Mouse (Mus musculus) thymus, postnatal 25 days (tissue): ENCODE data around the gene Zranb3.
A peak's percentile ranks its signal among the peaks of the same experiment; 100 is the strongest.
"Not testable (repeated sequence)": the region's sequence is repeated elsewhere in the genome, so short reads cannot be mapped to it uniquely, and the experiment has no call there.

Experiments used
- DNase-seq: peaks from one replicate; pipeline ENCODE4 v3.0.0; 2022

Gene Zranb3

DNA sequence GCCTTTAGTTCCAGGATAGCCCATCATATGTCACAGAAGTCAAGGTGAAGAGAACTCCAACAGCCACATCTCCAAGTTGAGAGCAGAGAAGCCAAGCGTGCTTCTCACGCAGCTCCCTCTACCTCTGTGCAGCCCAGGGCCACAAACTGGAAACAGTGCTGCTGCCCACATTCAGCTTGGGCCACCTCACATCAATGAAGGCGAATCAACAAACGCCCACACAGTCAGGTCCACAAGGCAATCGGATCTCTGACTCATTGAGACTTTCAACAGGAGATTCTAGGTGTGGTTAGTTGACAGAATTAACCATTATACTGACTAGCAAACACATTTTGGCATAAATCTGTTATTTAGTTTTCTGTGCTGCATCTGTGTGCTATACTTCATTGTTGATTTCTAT is 44.2 kb downstream of the Zranb3 start:
- no peak for DNase-seq

DNA sequence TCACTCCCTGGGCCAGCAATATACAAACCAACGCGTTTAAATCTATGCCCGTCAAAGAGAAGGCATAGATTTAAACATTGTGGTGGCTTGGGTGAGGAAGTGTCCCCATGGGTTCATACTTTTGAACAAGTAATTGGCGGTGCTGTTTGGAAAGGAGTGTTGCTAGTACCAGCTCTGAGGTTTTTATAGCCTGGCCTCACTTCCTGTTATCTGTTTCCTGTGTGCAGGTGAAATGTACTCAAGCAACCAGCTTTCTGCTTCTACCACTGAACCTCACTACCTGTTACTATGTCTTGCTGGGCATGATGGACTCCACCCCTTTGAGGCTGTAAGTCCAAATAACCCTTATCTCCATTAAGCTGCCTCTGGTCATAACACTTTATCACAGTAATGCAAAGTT is 45.6 kb downstream of the Zranb3 start:
- no peak for DNase-seq

DNA sequence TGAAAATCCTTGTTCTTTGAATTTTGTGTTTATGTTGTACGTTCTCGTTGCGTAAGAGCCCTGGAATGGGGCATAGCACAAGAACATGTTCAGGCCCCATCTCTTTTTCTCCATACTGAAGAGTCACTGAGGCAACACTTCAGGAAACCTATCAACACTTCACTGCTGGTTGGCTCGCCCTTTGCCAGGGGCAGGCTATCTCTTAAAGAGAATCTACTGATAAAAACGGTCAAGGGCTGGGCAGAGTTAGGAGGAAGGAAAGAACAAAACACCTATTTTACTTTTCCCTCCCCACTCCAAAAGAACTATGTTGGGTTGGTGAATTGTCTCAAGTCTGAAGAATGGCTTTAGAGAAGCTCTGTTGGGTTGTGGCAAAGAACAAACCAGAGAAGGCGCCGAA is 55.9 kb downstream of the Zranb3 start:
- DNase-seq: no peak

DNA sequence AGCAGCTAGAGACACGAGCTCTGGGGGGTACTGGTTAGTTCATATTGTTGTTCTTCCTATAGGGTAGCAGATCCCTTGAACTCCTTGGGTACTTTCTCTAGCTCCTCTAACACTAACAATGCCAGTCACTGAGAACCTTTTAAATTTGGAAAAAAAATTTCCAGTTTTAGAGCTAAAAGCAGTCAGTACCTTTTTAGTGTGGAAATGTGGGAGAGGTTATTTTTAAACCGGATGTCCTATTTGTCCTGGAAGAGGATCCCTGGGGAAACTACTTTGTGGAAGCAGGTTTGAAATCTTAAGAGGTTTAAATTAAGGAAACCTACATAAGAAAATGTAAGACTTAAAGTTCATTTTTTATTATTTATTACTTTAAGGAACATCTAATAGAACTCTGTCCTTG is 56.4 kb downstream of the Zranb3 start:
- DNase-seq: no peak

DNA sequence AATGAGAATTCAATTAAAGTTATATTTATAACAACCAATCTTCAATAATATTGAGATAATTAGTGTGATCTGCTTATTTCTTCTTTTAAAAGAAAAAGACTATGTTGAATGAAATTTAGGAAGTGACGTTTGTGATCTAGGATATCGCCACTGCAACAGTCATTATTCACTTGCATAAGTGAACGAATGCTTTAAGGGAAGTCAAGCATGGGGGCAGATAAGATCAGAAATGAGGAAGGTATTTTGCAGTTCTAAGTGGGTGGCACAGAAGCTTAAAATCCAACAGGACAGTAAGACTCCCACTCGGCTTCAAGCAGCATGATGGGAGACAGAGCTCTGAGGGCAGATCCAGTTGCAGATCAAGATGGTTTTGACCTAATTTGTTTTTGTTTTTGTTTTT is 58.7 kb downstream of the Zranb3 start:
- DNase-seq: no peak

DNA sequence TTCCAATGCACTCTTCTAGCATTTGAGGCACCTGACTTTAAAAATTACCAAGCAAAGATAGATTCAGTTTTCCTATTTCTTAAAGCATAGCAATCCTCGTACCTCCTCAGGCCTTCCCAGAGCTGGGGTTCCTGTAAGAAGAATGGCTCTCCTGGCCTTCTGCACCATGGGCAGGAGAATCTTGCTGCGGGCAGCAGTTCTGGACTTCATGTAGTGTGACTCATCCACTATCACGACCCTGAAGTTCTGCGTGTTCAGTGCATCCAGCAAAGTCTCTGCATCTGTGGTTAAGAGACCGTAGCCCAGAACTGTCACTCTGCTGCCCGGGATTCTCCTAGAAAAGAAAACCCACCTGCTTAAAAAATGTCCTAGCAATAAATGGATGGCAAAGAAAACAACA is 66.6 kb downstream of the Zranb3 start:
- DNase-seq: no peak

DNA sequence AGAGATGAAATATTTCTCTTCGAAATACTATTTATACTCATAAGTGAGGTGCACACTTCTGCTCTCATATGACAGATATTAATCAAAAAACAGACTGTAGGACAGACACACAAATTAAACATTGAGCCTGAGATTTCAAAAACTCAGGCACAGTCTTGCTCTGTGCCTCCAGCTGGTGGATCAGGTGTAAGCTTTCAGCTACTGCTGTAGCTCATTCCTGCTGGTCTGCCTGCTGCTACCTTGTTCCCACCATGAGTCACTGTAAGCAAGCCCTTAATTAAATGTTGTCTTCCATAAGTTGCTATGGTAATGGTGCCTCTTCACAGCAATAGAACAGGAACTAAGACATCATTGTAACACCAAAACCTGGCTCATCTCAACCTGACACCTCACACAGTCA is 70.7 kb downstream of the Zranb3 start:
- no peak for DNase-seq

DNA sequence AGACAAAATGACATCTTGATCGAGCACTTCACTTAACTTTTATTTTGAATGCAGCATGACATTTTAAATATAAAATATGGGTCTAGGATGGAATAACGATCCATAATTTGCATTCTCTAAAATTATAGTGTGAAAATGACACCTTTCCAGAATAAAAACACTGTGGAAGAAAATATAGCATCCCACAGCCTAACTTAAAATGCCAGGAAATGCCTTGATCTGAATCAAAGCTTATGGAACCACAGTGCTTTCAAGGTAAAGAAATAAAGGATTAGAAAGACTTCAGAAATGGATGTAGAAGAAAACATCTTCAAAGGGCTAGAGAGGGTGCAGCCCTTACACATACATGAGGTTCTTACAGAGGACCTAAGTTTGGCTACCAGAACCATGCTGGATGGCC is 71.3 kb downstream of the Zranb3 start:
- no peak for DNase-seq

DNA sequence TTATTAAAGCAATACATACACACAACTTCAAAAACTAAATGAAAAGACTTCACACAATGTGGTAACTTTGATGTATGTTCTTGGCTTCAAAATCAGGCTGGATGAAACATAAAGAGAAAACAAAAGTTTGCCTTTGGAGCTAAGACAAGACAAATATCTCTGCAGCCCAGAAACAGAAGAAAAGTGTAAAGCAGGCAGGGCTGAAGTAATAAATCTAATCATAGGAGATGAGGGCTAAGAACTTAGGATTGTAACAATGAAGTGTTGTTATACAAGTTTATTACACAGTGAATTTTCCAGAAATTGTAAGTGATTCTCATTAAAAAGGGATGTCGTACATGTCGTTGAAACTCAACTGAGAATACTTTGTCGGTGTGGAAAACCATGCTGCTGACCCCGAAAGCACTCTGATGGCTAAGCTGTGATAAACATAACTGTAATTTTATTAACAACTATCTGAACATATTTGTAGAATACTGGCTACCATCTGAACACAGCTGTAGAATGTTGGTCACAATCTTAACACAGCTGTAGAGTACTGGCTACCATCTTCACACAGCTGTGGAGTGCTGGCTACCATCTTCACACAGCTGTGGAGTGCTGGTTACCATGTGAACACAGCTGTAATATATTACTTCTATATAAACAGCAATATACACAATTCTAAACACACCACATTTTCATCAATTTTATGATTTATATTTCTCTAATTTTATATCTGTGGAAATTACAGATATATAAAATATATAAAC is 78.3 kb downstream of the Zranb3 start:
- no peak for DNase-seq

DNA sequence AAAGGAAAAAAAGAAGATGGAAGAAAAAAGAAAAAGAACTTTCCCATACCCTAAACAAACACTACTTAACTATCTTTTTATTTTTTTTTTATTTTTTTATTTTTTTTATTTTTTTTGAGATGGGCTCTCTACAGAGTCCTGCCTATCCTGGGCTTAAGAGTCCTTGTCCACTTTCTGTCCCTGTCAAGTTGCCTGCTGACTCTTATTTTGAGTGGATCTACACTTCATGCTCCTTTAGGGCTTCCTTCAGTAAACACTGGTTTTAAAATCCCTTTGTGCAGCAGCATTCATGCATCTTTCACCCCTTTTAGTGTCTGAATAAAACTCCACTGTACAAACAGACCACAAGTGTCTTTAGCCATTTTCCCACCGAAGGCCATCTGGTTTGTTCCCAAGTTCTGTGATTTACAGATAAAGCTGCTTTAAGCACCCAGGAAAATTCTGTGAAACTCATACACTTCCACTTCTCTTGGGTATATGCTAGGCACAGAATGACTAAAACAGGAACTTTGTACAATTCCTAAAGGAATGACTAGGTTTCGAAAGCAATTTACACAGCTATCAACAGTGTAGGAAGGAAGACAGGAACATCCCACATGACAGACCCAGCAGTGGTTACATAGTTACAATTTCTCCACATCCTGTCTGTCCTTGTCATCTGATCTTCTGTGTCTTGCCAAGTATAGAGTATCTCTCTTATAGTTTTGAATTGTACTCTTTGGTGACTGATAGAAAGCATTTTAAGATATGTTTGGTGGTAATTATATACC is 82.7 kb downstream of the Zranb3 start:
- no peak for DNase-seq

DNA sequence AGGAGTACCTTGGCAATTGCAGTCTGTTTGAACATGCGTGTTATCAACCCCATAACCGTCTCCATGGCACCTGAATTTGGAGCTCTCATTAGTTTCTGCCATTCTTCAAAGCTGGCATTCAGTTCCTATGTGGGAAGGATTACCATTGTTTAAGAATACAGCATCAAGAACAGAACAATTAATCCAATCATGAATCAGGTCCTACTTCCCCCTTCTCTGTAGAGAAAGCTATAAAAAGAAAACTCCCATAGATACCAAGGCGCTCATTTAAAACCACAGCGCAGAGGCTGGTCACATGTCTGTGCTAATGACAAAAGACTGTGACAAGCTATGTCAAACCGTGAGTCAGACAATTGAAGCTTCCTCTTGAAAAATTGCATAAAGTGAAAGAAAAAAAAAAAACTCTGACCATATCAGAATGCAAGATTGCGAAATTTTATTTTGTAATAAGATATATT is 86.8 kb downstream of the Zranb3 start:
- no peak for DNase-seq

DNA sequence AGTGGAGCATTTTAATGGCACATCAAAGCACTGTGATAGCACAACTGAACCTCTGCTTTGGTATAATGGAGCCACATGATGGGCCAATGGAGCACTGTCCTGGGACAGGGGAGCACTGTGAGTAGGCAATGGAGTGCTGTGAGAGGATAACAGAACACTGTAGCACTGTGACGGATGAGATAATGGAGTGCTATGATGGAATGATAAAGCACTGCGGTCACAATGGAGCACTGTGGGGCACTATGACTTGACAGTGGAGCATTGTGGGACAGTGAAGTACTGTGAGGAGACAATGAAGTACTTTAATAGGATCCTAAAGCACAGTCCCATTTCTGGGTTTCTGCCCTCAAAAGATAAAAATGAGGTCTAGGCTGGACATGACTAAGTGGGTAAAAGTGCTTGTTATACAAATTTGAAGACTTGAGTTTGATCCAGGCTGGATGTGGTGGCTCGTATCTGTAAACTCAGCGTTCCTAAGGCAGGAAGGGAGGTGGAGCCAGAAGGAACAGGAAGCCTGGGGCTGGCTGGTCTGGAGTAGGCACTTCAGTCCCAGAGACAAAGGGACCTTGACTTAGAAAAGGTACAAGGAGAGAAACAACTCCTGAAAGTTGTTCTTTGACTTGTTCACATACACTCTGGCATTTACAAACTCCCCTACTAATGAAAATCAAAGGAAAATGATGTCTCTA is 89.0 kb downstream of the Zranb3 start:
- no peak for DNase-seq

DNA sequence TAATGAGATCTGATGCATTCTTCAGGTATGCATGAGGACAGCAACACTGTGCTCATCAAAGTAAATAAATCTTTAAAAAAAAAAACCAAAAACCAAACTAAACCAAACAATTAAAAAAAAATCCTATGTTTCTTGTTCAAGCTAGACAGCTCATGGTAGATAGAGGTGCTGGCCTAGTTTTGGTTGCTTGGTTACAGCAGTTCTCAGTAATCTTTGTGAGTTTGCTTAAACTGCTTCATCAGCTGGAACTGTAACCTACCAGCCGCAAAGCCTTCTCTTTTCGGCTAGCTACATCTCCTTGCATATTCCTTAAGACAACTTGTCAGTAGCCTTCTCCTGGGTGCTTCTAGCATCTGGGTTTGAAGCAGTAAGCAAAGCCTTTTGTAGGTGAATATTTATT is 93.1 kb downstream of the Zranb3 start:
- no peak for DNase-seq

DNA sequence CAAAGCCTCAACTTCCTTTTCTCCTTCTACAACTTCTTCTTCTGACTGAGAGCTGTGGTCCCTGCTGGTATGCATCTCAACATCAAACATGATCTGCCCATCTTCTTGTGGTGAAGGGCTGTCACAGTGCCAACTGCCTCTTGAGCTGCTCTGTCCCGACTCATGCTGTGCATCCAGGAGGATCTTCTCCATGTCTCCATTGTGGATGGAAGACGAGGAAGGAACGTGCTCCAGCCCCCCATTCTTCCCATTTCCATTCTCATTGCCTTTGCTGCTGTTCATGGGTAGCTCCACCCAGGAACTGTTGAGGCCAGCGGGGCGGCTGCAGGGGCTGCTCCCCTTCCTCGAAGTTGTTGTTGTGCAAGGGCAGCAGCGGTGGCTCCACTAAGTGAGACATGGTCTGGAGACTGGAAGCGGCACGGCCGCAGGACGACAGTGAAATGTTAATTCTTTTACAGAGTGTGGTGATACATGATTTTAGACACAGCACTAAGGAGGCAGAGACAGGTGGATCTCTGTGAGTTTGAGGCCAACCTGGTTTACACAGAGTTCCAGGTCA is 96.7 kb downstream of the Zranb3 start:
- not testable (repeated sequence) for DNase-seq

DNA sequence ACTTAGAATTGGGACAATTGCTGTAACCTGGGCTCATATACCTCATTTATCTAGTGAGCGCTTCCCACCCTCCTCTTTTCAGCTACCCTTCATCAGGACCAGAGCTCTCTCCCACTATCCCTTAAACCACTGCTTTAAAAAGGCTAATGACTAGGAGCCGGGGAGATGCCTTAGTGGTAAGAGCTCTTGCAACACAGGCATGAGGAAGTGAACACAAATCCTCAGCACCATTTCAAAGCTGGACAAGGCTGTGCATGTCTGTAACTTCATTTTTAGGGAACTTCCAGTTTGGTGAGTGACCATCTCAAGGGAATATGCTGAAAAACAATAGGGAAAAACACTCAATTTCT is 98.5 kb downstream of the Zranb3 start:
- no peak for DNase-seq

DNA sequence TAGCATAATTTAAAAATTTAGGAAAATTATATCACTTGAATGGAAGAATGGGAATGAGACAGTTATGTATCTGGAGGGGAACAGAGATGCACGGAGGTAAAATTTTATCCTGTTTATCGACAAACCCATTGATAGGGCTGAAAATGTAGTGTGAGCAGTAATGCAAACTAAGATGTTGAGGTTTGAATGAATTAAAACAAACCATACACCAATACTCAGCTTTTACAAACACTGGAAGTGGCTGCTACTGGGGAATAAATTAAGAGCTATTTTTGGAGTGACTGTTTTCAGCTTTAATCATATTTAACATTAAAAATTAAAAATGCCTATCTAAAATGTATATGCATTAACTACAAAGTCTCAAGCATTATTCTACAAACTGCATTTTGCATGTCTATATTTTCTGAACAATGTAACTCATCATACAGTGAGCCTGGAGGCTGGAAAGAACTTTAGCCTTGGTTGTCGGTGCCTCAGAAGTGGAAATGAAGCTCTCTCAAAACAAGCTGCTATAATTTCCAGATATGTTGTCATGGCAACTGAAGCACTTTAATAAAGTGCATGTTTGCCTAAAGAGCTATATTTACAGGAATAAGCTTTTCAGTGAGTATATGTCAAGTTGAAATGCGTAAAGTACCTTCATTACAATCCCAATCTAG is 99.0 kb downstream of the Zranb3 start:
- DNase-seq: no peak

DNA sequence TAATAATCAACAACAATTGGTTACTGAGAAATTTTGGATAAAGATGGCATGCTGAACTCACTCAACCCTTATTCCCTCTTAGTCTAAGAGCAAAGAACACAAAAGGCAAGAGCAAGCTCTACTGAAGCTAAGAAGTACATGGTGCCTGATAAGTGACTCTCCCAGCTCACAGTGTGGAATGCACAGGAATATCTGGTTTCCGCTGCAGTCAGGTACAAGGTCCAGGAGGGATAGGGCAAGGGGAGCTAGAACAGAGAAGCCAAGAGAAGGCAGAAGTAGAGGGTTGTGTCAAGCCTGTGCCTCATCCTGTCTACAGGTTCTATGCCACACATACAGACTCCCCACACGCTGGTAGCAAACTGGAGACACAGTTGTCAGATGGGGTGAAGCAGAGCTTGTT is 100.7 kb downstream of the Zranb3 start:
- no peak for DNase-seq

DNA sequence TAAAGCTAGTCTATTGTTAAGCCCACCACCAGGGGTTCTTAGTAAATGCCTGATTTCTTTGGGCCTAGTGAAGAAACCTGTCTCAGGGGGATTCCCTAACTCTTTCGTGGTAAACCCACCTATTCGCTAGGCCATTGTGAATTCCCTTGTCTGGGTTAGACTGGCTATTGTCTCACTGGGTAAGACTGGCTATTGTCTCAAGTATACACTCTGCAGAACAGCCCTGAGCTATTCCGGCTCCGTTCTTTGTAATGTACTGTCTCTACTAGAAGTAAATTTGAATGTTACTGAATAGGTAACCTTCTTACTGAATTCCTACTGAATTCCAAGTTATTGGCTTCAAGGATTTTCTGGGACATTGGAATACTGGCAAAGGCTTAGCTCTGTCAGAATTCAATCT is 101.9 kb downstream of the Zranb3 start:
- not testable (repeated sequence) for DNase-seq

DNA sequence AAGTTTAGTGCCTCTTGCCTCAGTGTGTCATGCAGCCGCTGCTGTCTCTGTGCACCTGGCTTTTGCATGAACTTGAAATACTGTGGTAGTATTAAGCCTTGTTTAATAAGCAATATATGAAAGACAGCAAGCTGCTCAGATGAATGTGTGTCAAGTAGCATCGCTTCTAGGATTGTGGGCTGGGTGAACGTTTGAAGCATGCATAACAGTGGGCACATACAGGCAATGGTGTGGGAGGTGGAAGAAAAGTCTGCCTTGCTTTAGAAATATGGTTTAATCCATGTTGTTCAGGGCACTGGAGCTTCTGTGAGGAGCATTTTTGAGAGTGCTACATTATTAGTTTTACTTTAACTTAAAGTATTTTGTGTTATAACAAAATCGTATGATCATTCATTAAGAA is 109.0 kb downstream of the Zranb3 start:
- no peak for DNase-seq

DNA sequence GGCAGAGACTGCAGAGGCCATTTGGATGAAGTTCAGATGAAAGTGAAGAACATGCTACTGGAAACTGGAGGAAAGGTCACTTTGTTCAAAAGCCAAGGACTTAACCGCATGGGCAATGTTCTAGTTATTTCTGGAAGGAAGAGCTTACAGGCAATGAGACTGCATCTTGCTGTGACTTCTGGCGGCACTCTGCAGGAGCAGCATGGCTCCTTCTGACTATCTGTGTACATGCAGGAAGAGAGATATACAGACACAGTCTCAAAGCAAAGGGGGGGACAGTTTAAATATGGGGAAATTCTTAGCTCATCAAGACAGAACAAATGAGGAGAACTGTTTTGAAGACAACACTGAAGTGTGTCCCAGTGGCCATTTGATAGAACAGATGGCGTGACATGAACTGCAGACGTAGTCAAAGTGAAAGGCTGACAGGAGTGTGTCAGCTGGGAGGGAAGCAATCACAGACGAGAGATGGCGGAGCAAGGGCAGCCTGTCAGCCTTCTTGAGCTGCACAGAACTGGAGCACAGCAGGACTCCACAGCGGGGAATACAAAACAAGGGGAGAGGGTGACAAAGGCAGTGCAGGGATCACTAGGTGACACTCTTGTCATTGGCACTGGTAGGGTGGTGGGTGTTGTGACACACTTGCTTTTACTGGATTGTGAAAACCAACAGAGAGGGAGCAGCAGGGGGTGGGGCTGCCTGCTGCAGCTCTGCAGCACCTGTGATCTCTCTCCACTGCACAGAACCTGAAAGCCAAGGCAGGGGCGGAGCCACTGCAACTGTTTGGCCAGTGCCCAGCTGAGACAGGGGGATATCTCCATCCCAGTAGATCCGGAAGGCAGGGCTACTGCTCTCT is 112.7 kb downstream of the Zranb3 start:
- DNase-seq: peak; percentile 14

DNA sequence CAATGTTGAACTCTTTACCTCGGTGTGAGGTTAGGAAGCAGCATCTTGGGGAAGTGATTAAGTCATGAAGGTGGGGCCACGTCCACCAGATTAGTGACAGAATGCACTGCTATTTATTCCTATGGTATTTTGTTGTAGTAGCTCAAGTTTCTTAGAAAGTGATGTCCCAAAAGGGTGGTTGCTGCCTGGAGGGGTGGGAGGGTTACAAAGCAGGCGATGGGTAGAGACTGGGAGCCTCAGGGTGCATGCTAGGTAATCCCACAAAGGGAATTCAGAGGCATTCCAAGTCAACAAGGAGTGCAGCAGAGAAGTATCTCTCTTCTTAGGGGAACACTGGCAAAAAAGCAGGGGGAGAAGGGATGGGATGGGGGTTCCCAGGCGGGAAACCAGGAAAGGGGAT is 113.5 kb downstream of the Zranb3 start:
- DNase-seq: no peak

DNA sequence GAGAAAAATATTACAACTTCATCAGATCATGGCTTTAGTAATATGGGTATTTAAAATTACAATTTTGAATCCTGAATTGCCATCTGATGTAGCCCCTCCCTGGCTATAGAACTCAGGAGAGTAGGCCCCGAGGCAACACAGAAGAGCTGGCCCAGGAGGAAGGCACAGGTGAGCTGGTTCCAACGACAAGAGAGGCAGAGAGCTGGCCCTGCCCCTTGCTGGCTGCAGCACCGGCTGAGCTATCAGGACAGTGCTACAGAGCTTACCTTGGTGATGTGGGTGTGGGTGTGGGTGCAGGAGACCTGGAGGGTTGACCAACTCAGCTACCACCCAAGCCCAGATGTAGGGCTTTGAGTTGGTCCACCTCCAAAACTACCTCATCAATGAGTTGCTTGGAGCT is 114.6 kb downstream of the Zranb3 start:
- DNase-seq: no peak
